Mouse (Mus musculus): Measurements from ENCODE around the gene Nprl3.

GRCm38 (mm10) chr11:32228292-32228845 lies 39.1 kb downstream of the Nprl3 start:
- TF ChIP-seq TAL1 (conservative IDR thresholded peaks at IDR 0.05; ENCODE audit: low read depth, low read length) (no peak), CTCF (IDR thresholded peaks at IDR 0.05; ENCODE audit: low read depth, low read length) (no peak), GATA2 (IDR thresholded peaks at IDR 0.05; ENCODE audit: borderline replicate concordance, low read depth, low read length) (no peak)

Measured in G1E (cell line).